Comparison of ENCODE assay signal across 8 mouse cellular contexts in genomic region chr2:18391861-18392260, GRCm38 (mm10). TPM values are rescaled to one million over a fixed set of nuclear protein-coding genes. Genes with fewer than 3 reads are reported as not detected.
DNase-seq lines count a peak whose midpoint lies in the region; ATAC-seq and TF ChIP-seq lines count a peak whose summit lies in the region.

No protein-coding gene starts in this region.

- WGBS in hindbrain, embryonic 10.5 days = 2% methylated on average over 11 of the region's 11 CpGs
- under 1% methylated on average over 11 of the region's 11 CpGs for WGBS in liver, postnatal 0 days (ENCODE audit: insufficient replicate concordance)

- no peak for TF ChIP-seq EP300 in liver, postnatal 0 days (IDR thresholded peaks at IDR 0.05; ENCODE audit: low read depth)

- no peak for TF ChIP-seq CTCF in liver, postnatal 0 days (IDR thresholded peaks at IDR 0.05; ENCODE audit: low read depth)

- DNase-seq in layer of hippocampus, adult 9-11 months = peak; percentile 24
- no peak for DNase-seq in layer of hippocampus, postnatal 10 days (ENCODE audit: low spot score in 2 of 2)
- DNase-seq in hindbrain, embryonic 10.5 days (ENCODE audit: low spot score) = no peak
- DNase-seq in liver, postnatal 0 days = no peak
- DNase-seq in MN1 (ENCODE audit: low spot score) = no peak
- no peak for DNase-seq in ovary, postnatal 14 days (ENCODE audit: low spot score)
- DNase-seq in lung, adult 18-20 months = no peak

- H3K4me1 ChIP-seq in brown adipose tissue, adult 24 weeks (ENCODE audit: control insufficient read depth, insufficient read depth, insufficient read length, low read length) = peaks cover 2% of the 10 kb centered on the region; the same call in 1 of the 2 replicates
- peaks cover 22% of the 10 kb centered on the region for H3K4me1 ChIP-seq in hindbrain, embryonic 10.5 days (replicated peaks)
- peaks cover 6% of the 10 kb centered on the region; the same call in 1 of the 2 replicates for H3K4me1 ChIP-seq in liver, postnatal 0 days (ENCODE audit: insufficient read depth)

- ATAC-seq in liver, postnatal 0 days = no peak

- H3K4me2 ChIP-seq in liver, postnatal 0 days (ENCODE audit: low read depth, low read length) = peak overlapping the region; percentile 92

- H3K9me3 ChIP-seq in hindbrain, embryonic 10.5 days = 0 out of 2 replicates have a peak, but pooled peaks cover 2% of the 10 kb centered on the region
- no peaks in the 10 kb centered on the region for H3K9me3 ChIP-seq in liver, postnatal 0 days (ENCODE audit: low read length)

- peak overlapping the region; percentile 89 for H3K27ac ChIP-seq in brown adipose tissue, adult 24 weeks (replicated peaks; ENCODE audit: low read depth, low read length)
- H3K27ac ChIP-seq in hindbrain, embryonic 10.5 days = peak overlapping the region; percentile 96
- H3K27ac ChIP-seq in liver, postnatal 0 days (ENCODE audit: low read depth) = peak overlapping the region; percentile 96

- H3K4me3 ChIP-seq in brown adipose tissue, adult 24 weeks (ENCODE audit: insufficient read depth, low read depth, low read length) = peak overlapping the region; percentile 82
- H3K4me3 ChIP-seq in hindbrain, embryonic 10.5 days = peak overlapping the region; percentile 91
- peak overlapping the region; percentile 89 for H3K4me3 ChIP-seq in liver, postnatal 0 days (ENCODE audit: low read depth, low read length)

- H3K36me3 ChIP-seq in hindbrain, embryonic 10.5 days = no peaks in the 10 kb centered on the region
- no peaks in the 10 kb centered on the region for H3K36me3 ChIP-seq in liver, postnatal 0 days (replicated peaks; ENCODE audit: insufficient read depth, low read length)

- H3K9ac ChIP-seq in liver, postnatal 0 days (replicated peaks) = peak overlapping the region; percentile 85

- H3K27me3 ChIP-seq in hindbrain, embryonic 10.5 days (ENCODE audit: insufficient read depth, poor library complexity, severe bottlenecking) = no peaks in the 10 kb centered on the region
- H3K27me3 ChIP-seq in liver, postnatal 0 days (ENCODE audit: insufficient read depth, low read length) = no peaks in the 10 kb centered on the region

RNA-seq across cellular contexts. Expression of gene Dnajc1, which starts 0.8 kb away (rescaled TPM):
- 10 to 100 TPM; 15.7 to 22.2 TPM for total RNA-seq in layer of hippocampus, postnatal 10 days (2021)
- polyA plus RNA-seq in brown adipose tissue, adult 24 weeks (2012; ENCODE audit: insufficient read depth, insufficient read length, missing spikeins) = 14.0 and 14.5 TPM in 2 replicates
- 26.0 and 27.8 TPM in 2 replicates for polyA plus RNA-seq in hindbrain, embryonic 10.5 days (2016; fragmentation: Nextera tagmentation; extraction: Ambion mirVana)
- polyA plus RNA-seq in liver, postnatal 0 days (2015; fragmentation: Nextera tagmentation; extraction: Ambion mirVana) = 15.5 and 15.7 TPM in 2 replicates
